Mouse (Mus musculus) cerebellum, adult 8-10 months (tissue): ENCODE measurements around the gene Hebp1.

Source experiments
- DNase-seq: peaks from one replicate; pipeline ENCODE4 v3.0.0; 2022

The Hebp1 gene

GRCm38 (mm10) chr6:135197921-135198532 lies at the start of gene Hebp1, which contains the start of gene Fam234b:
Gene Hebp1 (minus strand): TSS chr6:135198022.
Gene Fam234b (plus strand): TSS chr6:135197977.
- peak; percentile 90 for DNase-seq

DNA sequence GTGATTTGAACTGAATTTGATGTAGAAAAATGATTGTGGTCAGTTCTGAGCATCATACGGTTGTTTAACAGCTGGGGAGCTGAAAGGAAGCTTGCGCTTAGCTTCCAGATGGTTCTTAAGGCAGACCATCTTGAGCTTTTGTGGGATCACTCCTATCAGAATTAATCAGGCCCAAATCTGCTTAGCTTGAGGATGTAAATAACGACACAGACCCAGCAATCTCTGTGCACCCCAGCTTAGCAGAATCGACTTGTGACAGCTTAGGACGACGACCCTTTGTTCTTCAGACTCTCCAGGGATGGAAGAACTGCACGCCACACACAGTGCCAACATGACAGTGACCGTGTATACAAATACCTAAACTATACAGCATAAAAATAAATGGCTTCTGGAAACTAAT lies 47.8 kb upstream of the Hebp1 start:
- DNase-seq = no peak

DNA sequence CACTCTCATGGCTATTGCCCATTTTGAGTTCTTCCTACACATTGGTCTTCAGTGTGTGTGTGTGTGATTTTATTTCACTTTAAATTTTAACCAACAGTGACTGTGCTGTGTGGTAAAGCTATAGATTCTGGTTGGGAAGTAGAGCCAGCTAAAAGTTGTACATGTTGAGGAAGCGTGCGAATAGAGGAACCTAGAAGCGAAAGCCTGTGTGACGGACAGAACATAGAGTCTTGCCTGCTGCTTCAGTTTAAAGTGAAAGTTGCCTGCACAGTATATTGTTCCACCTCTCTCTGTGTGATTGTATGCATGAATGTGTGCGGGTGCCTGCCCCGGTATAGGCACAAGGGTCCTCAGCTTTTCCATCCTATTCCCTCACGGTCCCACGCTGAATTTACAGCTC lies 42.5 kb upstream of the Hebp1 start:
- DNase-seq = no peak

DNA sequence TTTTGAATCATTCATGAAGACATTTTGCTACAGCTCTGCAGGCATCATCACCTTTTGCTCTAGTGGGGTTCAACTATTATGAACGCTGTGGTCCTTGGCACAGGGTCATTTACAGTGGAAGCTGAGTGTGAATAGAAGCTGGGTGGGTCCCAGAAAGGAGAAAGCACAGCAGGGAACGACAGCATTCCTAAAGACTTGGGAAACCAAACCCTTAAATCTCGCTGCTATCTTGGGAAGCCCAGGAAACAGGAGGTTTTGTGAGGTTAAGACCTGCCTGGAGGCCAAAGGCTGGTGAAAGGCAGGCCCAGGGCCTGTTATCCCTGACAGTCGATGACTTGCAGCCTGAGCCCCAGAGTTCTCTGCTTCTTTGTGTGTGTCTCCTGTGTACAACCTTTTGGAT lies 40.4 kb upstream of the Hebp1 start:
- no peak for DNase-seq

GRCm38 (mm10) chr6:135237326-135237725 lies 39.5 kb upstream of the Hebp1 start:
- DNase-seq = no peak

DNA sequence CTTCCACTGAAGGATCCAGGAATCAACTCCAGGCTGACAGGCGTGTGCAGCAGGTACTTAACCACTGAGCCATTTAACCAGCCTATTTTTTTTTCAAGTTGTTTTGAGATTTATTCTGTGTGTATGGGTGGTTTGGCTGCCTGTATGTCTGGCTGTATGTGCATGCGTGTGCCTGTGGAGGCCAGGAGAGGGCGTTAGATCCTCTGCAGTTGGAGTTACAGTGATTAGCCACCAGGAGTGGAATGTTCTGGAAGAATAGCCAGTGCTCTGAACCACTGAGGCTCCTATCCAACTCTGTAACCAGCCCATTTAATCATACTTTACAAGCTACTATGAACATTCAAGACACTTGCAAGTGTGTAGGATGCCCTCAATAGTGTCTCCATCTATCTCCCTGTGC lies 38.8 kb upstream of the Hebp1 start:
- DNase-seq = no peak

- DNase-seq = no peak
These were observed 37.9 kb upstream of the Hebp1 start for GRCm38 (mm10) chr6:135235742-135236141.

- DNase-seq = no peak
These were observed 34.8 kb upstream of the Hebp1 start for GRCm38 (mm10) chr6:135232443-135233182.

DNA sequence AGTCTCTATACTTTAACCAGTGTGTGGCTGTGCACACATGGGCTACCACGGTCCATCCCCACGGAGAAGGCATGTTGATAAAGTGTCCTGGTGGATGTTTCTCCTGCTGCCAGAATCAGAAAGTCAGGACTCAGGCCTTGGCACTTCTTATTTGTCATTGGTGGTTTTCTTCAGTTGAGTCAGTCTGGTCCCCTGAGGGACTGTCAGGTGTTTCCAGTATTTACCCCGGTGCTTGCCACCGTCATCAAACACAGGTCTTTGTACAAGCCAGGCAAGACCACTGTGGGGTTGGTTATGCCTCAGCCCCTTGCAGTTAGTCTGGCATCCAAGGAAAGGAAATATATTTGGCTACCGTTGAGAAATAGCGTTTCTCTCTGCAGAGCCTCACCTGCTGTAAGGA lies 32.8 kb upstream of the Hebp1 start:
- DNase-seq = no peak

DNA sequence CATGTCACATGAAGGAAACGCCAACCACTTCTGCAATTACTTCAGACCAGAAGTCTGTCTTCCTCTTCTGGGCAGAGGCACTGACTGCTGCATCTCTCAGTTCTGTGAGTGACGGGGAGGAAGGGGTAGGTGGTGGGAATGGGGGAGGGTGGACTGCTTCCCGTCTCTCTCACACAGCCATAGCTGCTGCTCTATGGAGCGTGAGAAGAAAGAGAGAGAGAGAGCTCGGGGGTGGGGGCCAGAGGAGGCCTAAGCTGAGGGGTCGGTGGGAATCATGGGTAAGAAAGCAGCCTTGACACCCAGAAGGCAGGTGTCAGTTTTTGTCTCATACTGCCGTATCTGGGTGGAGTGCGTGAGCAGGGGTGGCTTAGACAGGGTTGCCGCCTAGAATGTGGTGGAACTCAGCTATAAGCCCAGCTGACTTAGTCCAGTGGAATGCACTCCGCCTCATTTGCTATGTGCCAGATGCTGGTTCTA lies 30.7 kb upstream of the Hebp1 start:
- no peak for DNase-seq

- DNase-seq = no peak
These were observed 26.1 kb upstream of the Hebp1 start for GRCm38 (mm10) chr6:135223786-135224416.

DNA sequence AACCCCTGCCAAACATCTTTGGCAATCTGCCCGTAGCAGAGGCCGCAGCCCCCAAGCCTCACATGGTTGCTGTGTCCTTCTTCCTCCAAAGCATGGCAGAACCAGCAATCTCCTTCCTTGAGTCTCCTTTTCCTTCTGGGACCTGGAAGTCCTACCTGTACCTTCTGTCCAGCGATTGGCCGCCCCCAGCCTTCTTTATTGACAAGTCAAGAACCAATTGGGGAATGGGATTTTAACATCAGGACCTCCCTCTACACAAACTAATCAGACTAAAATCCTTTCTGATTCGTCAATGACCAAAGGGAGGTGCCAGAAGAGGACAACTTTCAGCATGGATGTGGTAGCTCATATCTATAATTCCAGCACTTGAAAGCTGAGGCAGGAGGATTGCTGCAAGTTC lies 22.1 kb upstream of the Hebp1 start:
- no peak for DNase-seq

DNA sequence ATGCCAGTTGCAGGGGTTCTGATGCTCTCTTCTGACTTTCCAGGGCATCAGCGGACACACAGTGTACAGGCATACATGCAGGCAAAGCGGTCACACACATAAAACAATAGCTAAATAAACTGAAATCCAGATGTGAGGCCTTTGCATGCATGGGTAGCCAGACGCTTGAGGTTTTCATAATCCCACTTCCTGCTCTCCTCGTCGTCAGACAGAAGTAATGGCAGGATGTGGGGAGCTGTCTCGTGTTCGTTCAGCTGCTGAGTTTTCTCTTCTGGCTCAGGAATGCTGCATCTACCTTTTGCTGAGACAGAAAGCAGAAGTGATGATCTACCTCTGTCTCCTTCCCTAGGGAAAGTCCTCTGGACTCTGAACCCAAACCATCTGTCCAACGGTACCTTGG lies 20.5 kb upstream of the Hebp1 start:
- no peak for DNase-seq

GRCm38 (mm10) chr6:135212666-135213065 lies 14.8 kb upstream of the Hebp1 start:
- DNase-seq = no peak

GRCm38 (mm10) chr6:135211169-135211568 lies 13.3 kb upstream of the Hebp1 start:
- DNase-seq = no peak

DNA sequence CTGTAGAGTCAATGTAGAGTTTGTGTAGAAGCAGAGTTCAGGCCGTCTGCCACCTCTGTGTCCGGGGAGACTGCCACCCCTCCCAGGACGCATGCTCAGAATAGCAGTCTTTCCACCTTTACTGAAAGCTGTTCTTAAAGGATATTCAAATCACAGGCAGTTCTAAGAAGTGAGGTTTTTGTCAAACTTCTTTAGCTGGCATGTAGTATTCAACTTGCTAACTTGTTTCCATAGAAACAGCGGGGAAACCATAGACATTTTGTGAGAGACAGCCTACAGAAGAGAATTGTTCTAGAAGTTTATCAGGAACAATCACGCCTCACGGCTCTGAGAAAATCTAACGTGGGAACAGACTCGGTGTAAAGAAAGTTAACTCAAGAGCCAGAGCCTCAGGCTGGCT lies 9.1 kb upstream of the Hebp1 start:
- no peak for DNase-seq

GRCm38 (mm10) chr6:135205802-135206201 lies 8.0 kb upstream of the Hebp1 start:
- no peak for DNase-seq

GRCm38 (mm10) chr6:135204869-135205268 lies 7.0 kb upstream of the Hebp1 start:
- no peak for DNase-seq

DNA sequence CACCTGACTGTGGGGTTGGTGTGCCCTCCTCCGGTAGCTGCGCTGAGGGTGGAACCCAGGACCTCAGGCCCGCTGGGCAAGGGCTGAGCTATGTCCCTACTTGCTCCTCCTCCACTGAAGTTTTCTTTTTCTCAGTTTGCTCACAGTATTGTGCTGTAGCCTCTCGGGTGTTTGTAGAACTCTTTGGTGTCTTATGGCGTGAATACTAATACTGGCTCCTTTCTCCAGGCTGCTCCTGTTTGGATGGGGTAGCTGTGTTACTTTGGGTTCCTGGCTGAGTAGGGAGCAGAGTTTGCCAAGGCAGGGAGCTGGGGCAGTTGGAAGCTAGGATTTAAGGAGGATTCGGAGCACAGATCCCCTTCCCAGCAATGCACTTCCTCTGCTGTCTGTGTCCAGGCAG lies 5.9 kb upstream of the Hebp1 start:
- no peak for DNase-seq

DNA sequence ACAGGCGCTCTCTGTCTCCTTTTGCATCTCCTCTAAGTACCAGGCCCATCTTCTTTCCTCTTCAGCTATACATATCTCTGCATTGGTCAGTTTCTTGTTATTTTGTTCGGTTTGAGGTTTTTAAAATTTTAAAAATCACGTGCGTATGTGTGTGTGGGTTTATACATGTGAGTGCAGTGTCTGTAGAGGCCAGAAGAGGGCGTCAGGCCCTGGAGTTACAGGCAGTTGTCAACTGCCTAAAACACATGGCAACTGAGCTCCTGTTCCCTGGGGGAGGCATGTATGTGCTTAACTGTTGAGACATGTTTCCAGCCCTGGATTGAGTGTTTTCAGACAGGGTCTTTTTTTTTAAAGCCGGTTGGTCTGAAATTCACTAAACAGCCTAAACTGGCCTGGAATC lies 4.8 kb upstream of the Hebp1 start:
- DNase-seq = no peak

- no peak for DNase-seq
These were observed 2.5 kb upstream of the Hebp1 start for GRCm38 (mm10) chr6:135200122-135200957.

- DNase-seq = no peak
These were observed 904 bp upstream of the Hebp1 start for GRCm38 (mm10) chr6:135198726-135199125.

- peak; percentile 11 for DNase-seq
These were observed 376 bp downstream of the Hebp1 start for GRCm38 (mm10) chr6:135197446-135197845.
